Mouse (Mus musculus): Measurements from ENCODE around the gene Rnf220. TPM values are rescaled to one million over a fixed set of nuclear protein-coding genes. Genes with fewer than 3 reads are reported as not detected.

Gene Rnf220
- polyA plus RNA-seq, 1 experiment = 84.5 TPM

GRCm38 (mm10) chr4:117283271-117284191 is 213.3 kb downstream of the Rnf220 start:
- H3K4me3 ChIP-seq (ENCODE audit: insufficient read depth, low read length) = no peak overlapping the region

GRCm38 (mm10) chr4:117281090-117281845 is 215.6 kb downstream of the Rnf220 start:
- Histone ChIP-seq H3K27ac (ENCODE audit: insufficient read depth, low read depth, low read length) (no peak overlapping the region), H3K4me3 (ENCODE audit: insufficient read depth, low read length) (no peak overlapping the region), H3K4me1 (ENCODE audit: control insufficient read depth, insufficient read depth, low read length) (no peaks in the 10 kb centered on the region)
- TF ChIP-seq POLR2A (IDR thresholded peaks at IDR 0.05; ENCODE audit: borderline replicate concordance, low read depth, low read length) = no peak
- TF ChIP-seq CTCF (IDR thresholded peaks at IDR 0.05; ENCODE audit: low read depth, low read length) = no peak

More at GRCm38 (mm10) chr4:117283271-117284191, 213.3 kb downstream of the Rnf220 start:
- no peak for TF ChIP-seq POLR2A (IDR thresholded peaks at IDR 0.05; ENCODE audit: borderline replicate concordance, low read depth, low read length)
- TF ChIP-seq CTCF (IDR thresholded peaks at IDR 0.05; ENCODE audit: low read depth, low read length) = no peak
- H3K4me1 ChIP-seq (ENCODE audit: control insufficient read depth, insufficient read depth, low read length) = peaks cover 10% of the 10 kb centered on the region
- H3K27ac ChIP-seq (ENCODE audit: insufficient read depth, low read depth, low read length) = no peak overlapping the region

GRCm38 (mm10) chr4:117280397-117280930 is 216.4 kb downstream of the Rnf220 start:
- Histone ChIP-seq H3K4me3 (ENCODE audit: insufficient read depth, low read length) (no peak overlapping the region), H3K27ac (ENCODE audit: insufficient read depth, low read depth, low read length) (no peak overlapping the region), H3K4me1 (ENCODE audit: control insufficient read depth, insufficient read depth, low read length) (no peaks in the 10 kb centered on the region)
- TF ChIP-seq CTCF (IDR thresholded peaks at IDR 0.05; ENCODE audit: low read depth, low read length) (no peak), POLR2A (IDR thresholded peaks at IDR 0.05; ENCODE audit: borderline replicate concordance, low read depth, low read length) (no peak)

GRCm38 (mm10) chr4:117279253-117279642 is 217.6 kb downstream of the Rnf220 start:
- no peak for TF ChIP-seq CTCF (IDR thresholded peaks at IDR 0.05; ENCODE audit: low read depth, low read length)
- TF ChIP-seq POLR2A (IDR thresholded peaks at IDR 0.05; ENCODE audit: borderline replicate concordance, low read depth, low read length) = no peak
- Histone ChIP-seq H3K4me1 (ENCODE audit: control insufficient read depth, insufficient read depth, low read length) (no peaks in the 10 kb centered on the region), H3K4me3 (ENCODE audit: insufficient read depth, low read length) (no peak overlapping the region), H3K27ac (ENCODE audit: insufficient read depth, low read depth, low read length) (no peak overlapping the region)

GRCm38 (mm10) chr4:117278381-117279252 is 218.2 kb downstream of the Rnf220 start:
- H3K27ac ChIP-seq (ENCODE audit: insufficient read depth, low read depth, low read length) = no peak overlapping the region
- no peaks in the 10 kb centered on the region for H3K4me1 ChIP-seq (ENCODE audit: control insufficient read depth, insufficient read depth, low read length)
- TF ChIP-seq CTCF (IDR thresholded peaks at IDR 0.05; ENCODE audit: low read depth, low read length) (no peak), POLR2A (IDR thresholded peaks at IDR 0.05; ENCODE audit: borderline replicate concordance, low read depth, low read length) (no peak)
- no peak overlapping the region for H3K4me3 ChIP-seq (ENCODE audit: insufficient read depth, low read length)

- Histone ChIP-seq H3K4me3 (ENCODE audit: insufficient read depth, low read length) (no peak overlapping the region), H3K27ac (ENCODE audit: insufficient read depth, low read depth, low read length) (no peak overlapping the region), H3K4me1 (ENCODE audit: control insufficient read depth, insufficient read depth, low read length) (no peaks in the 10 kb centered on the region)
- no peak for TF ChIP-seq CTCF (IDR thresholded peaks at IDR 0.05; ENCODE audit: low read depth, low read length)
Measured at GRCm38 (mm10) chr4:117277687-117278086, 219.2 kb downstream of the Rnf220 start.

GRCm38 (mm10) chr4:117277021-117277420 is 219.8 kb downstream of the Rnf220 start:
- no peak overlapping the region for H3K4me3 ChIP-seq (ENCODE audit: insufficient read depth, low read length)
- no peaks in the 10 kb centered on the region for H3K4me1 ChIP-seq (ENCODE audit: control insufficient read depth, insufficient read depth, low read length)
- no peak for TF ChIP-seq POLR2A (IDR thresholded peaks at IDR 0.05; ENCODE audit: borderline replicate concordance, low read depth, low read length)
- H3K27ac ChIP-seq (ENCODE audit: insufficient read depth, low read depth, low read length) = no peak overlapping the region

- Histone ChIP-seq H3K4me3 (ENCODE audit: insufficient read depth, low read length) (no peak overlapping the region), H3K27ac (ENCODE audit: insufficient read depth, low read depth, low read length) (no peak overlapping the region)
- no peak for TF ChIP-seq CTCF (IDR thresholded peaks at IDR 0.05; ENCODE audit: low read depth, low read length)
- no peak for TF ChIP-seq POLR2A (IDR thresholded peaks at IDR 0.05; ENCODE audit: borderline replicate concordance, low read depth, low read length)
Measured at GRCm38 (mm10) chr4:117276281-117276711, 220.6 kb downstream of the Rnf220 start.

GRCm38 (mm10) chr4:117274720-117275119 is 222.1 kb downstream of the Rnf220 start:
- Histone ChIP-seq H3K4me1 (ENCODE audit: control insufficient read depth, insufficient read depth, low read length) (no peaks in the 10 kb centered on the region), H3K27ac (ENCODE audit: insufficient read depth, low read depth, low read length) (no peak overlapping the region), H3K4me3 (ENCODE audit: insufficient read depth, low read length) (no peak overlapping the region)
- TF ChIP-seq POLR2A (IDR thresholded peaks at IDR 0.05; ENCODE audit: borderline replicate concordance, low read depth, low read length) (no peak), CTCF (IDR thresholded peaks at IDR 0.05; ENCODE audit: low read depth, low read length) (no peak)

More at GRCm38 (mm10) chr4:117276281-117276711, 220.6 kb downstream of the Rnf220 start:
- H3K4me1 ChIP-seq (ENCODE audit: control insufficient read depth, insufficient read depth, low read length) = no peaks in the 10 kb centered on the region
